20 mouse cellular contexts compared by ENCODE assay signal in genomic region chr17:35249451-35250197, GRCm38 (mm10). TPM values are rescaled to one million over a fixed set of nuclear protein-coding genes. Genes with fewer than 3 reads are reported as not detected.
"Had no signal": no experiment of that assay in that cellular context is flagged by ENCODE, and none has a peak within 500 bp of the region (broad histone marks: within the 10 kb centered on the region; RNA-seq: fewer than 3 reads in every experiment).

No protein-coding gene starts in this region.

- H3K27ac ChIP-seq: kidney, embryonic 15.5 days; limb, embryonic 15.5 days; liver, embryonic 12.5 days; lung, embryonic 15.5 days; midbrain, embryonic 13.5 days; neural tube, embryonic 12.5 days had no signal

- H3K4me2 ChIP-seq: kidney, embryonic 15.5 days; limb, embryonic 15.5 days; liver, embryonic 12.5 days; lung, embryonic 15.5 days; midbrain, embryonic 13.5 days; neural tube, embryonic 12.5 days had no signal

- H3K9me3 ChIP-seq: kidney, embryonic 15.5 days; limb, embryonic 15.5 days; liver, embryonic 12.5 days; lung, embryonic 15.5 days; midbrain, embryonic 13.5 days; neural tube, embryonic 12.5 days had no signal

- DNase-seq: kidney, adult 18-20 months; kidney, postnatal 25 days; layer of hippocampus, adult 9-11 months; layer of hippocampus, postnatal 36 days; lung, postnatal 14 days; thymus, adult 2 months; thymus, postnatal 25 days had no signal

- H3K4me3 ChIP-seq: kidney, embryonic 15.5 days; limb, embryonic 15.5 days; liver, embryonic 12.5 days; lung, embryonic 15.5 days; midbrain, embryonic 13.5 days; neural tube, embryonic 12.5 days had no signal

- H3K27me3 ChIP-seq: kidney, embryonic 15.5 days; limb, embryonic 15.5 days; liver, embryonic 12.5 days; lung, embryonic 15.5 days; midbrain, embryonic 13.5 days; neural tube, embryonic 12.5 days had no signal

- ATAC-seq: liver, embryonic 12.5 days; midbrain, embryonic 13.5 days had no signal

- H3K9ac ChIP-seq: kidney, embryonic 15.5 days; limb, embryonic 15.5 days; liver, embryonic 12.5 days; lung, embryonic 15.5 days; midbrain, embryonic 13.5 days; neural tube, embryonic 12.5 days had no signal

RNA-seq across cellular contexts. Expression of gene Gm16181, which starts 29.0 kb away (rescaled TPM):
- total RNA-seq: layer of hippocampus, postnatal 36 days; left cerebral cortex, adult 8-10 months; left cerebral cortex, postnatal 25 days; megakaryocyte-erythroid progenitor cell, adult 5-6 weeks; neutrophil, adult 5-6 weeks had no signal
- polyA plus RNA-seq: limb, embryonic 11.5 days; liver, embryonic 16.5 days; neural tube, embryonic 12.5 days; stomach, embryonic 14.5 days; thymus, adult 2 months had no signal
